Mouse (Mus musculus): ENCODE results near the gene Fzd9. TPM values are rescaled to one million over a fixed set of nuclear protein-coding genes. Genes with fewer than 3 reads are reported as not detected.
A peak's percentile ranks its signal among the peaks of the same experiment; 100 is the strongest.

Gene Fzd9
- total and polyA plus RNA-seq, 2 experiments from 2014 or later: 14.9 to 38.7 TPM

DNA sequence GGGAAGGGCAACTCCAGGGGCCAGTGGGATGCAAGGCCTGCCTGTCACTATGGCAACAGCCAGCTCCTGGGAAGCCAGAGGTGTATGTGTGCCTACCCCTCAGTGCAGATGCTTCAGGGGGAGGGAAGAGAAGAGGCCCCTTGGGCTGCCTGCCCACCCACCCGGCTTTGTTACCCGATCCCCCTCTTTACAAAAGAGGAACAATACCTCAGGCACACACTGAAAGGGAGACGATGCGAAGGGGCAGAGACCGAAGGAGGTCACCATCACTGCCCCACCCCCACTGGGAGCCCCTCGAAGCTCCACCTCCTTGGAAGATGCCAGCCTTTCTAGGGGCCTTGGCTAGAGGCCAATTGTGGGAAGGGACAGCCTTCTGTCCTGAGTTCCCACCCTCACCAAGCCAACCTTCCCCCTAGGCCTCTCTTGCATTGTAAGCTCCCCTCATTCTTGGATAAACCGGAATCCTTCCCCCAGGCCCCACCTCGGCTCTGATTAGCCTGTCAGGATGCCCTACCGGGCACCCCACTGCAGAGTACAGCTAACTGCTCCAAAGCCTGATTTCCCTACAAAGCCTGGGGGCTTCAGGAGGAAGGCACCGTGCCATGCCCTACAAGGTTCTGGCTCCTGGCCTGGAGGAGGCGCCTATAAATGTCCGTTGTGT, 2.8 kb upstream of the Fzd9 start:
- peak; percentile 86 for DNase-seq (ENCODE audit: low spot score)
- Histone ChIP-seq H3K4me2 (ENCODE audit: low read depth, low read length, poor library complexity, severe bottlenecking) (no peak overlapping the region), H3K27ac (ENCODE audit: low read depth, low read length) (no peak overlapping the region), H3K9me3 (ENCODE audit: low read length) (no peaks in the 10 kb centered on the region), H3K4me3 (ENCODE audit: low read depth, low read length) (no peak overlapping the region), H3K36me3 (ENCODE audit: insufficient read depth, low read length) (no peaks in the 10 kb centered on the region), H3K9ac (replicated peaks; ENCODE audit: low read length, poor library complexity, severe bottlenecking) (no peak overlapping the region), H3K4me1 (ENCODE audit: insufficient read depth, low read length) (peaks cover 7% of the 10 kb centered on the region; the same call in 1 of the 2 replicates), H3K27me3 (ENCODE audit: insufficient read depth, low read length) (0 out of 2 replicates have a peak, but pooled peaks cover 8% of the 10 kb centered on the region)
- peak; percentile 69 for ATAC-seq (ENCODE audit: low FRiP score)
- WGBS: 5% methylated on average over 12 of the region's 12 CpGs
- TF ChIP-seq CTCF (IDR thresholded peaks at IDR 0.05): no peak

- 2% methylated on average over 70 of the region's 92 CpGs for WGBS
- no peaks in the 10 kb centered on the region for H3K36me3 ChIP-seq (ENCODE audit: insufficient read depth, low read length)
- H3K27ac ChIP-seq (ENCODE audit: low read depth, low read length): 0 out of 2 replicates have a peak overlapping the region, but pooled peaks have one; percentile 32
Observed at GRCm38 (mm10) chr5:135250186-135251078, 598 bp downstream of the Fzd9 start.

DNA sequence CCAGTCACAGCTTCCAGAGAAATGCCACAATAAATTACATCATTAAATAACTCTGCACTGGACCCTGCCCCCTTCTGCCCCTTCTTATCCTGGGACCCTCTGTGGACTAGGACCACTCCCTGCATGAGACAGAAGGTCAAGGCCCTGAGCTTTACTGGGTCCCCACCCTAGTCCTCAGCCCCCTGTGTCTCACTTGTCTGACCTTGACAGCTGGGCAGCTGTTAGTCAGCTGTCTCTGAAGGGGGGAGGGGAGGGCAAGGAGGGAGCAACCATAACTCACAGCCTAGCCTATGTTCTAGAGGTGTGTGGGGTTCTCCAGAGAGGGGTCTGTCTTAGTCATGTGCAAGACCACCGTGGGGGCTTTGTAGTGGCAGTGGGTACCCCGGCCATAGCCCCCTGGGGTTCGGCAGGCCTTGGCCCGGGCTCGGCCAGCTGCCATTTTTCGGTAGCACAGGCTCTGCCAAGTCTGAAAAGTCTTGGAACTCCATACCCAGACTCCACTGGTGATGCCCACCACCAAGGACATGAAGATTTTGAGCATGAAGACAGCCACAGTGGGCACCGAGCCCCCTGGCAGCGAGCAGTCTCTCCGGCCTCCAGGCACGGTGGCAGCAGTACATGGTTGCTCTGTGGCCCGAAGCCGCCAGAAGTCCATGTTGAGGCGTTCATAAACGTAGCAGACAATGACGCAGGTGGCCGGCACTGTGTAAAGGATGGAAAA, 1.9 kb downstream of the Fzd9 start:
- no peak for ATAC-seq (ENCODE audit: low FRiP score)
- Histone ChIP-seq H3K4me1 (ENCODE audit: insufficient read depth, low read length) (peaks cover 7% of the 10 kb centered on the region; the same call in 1 of the 2 replicates), H3K9me3 (ENCODE audit: low read length) (no peaks in the 10 kb centered on the region), H3K27me3 (ENCODE audit: insufficient read depth, low read length) (0 out of 2 replicates have a peak, but pooled peaks cover 8% of the 10 kb centered on the region), H3K4me3 (ENCODE audit: low read depth, low read length) (peak overlapping the region; percentile 64), H3K4me2 (ENCODE audit: low read depth, low read length, poor library complexity, severe bottlenecking) (peak overlapping the region; percentile 71), H3K36me3 (ENCODE audit: insufficient read depth, low read length) (peaks cover 10% of the 10 kb centered on the region), H3K9ac (replicated peaks; ENCODE audit: low read length, poor library complexity, severe bottlenecking) (no peak overlapping the region), H3K27ac (ENCODE audit: low read depth, low read length) (no peak overlapping the region)
- DNase-seq (ENCODE audit: low spot score): no peak
- 71% methylated on average over 16 of the region's 16 CpGs for WGBS
- no peak for TF ChIP-seq CTCF (IDR thresholded peaks at IDR 0.05)

More at GRCm38 (mm10) chr5:135250186-135251078, 598 bp downstream of the Fzd9 start:
- peak overlapping the region; percentile 71 for H3K4me2 ChIP-seq (ENCODE audit: low read depth, low read length, poor library complexity, severe bottlenecking)
- peak; percentile 41 for ATAC-seq (ENCODE audit: low FRiP score)
- H3K9ac ChIP-seq (replicated peaks; ENCODE audit: low read length, poor library complexity, severe bottlenecking): peak overlapping the region; percentile 54
- TF ChIP-seq CTCF (IDR thresholded peaks at IDR 0.05): no peak
- H3K4me3 ChIP-seq (ENCODE audit: low read depth, low read length): peak overlapping the region; percentile 64
- 0 out of 2 replicates have a peak, but pooled peaks cover 8% of the 10 kb centered on the region for H3K27me3 ChIP-seq (ENCODE audit: insufficient read depth, low read length)
- peaks cover 7% of the 10 kb centered on the region; the same call in 1 of the 2 replicates for H3K4me1 ChIP-seq (ENCODE audit: insufficient read depth, low read length)
- no peak for DNase-seq (ENCODE audit: low spot score)
- H3K9me3 ChIP-seq (ENCODE audit: low read length): no peaks in the 10 kb centered on the region

GRCm38 (mm10) chr5:135247337-135247736, 3.7 kb downstream of the Fzd9 start:
- no peak for TF ChIP-seq CTCF (IDR thresholded peaks at IDR 0.05)
- Histone ChIP-seq H3K27ac (ENCODE audit: low read depth, low read length) (no peak overlapping the region), H3K27me3 (ENCODE audit: insufficient read depth, low read length) (0 out of 2 replicates have a peak, but pooled peaks cover 8% of the 10 kb centered on the region), H3K4me3 (ENCODE audit: low read depth, low read length) (no peak overlapping the region), H3K4me1 (ENCODE audit: insufficient read depth, low read length) (peaks cover 7% of the 10 kb centered on the region; the same call in 1 of the 2 replicates), H3K9me3 (ENCODE audit: low read length) (no peaks in the 10 kb centered on the region), H3K4me2 (ENCODE audit: low read depth, low read length, poor library complexity, severe bottlenecking) (peak overlapping the region; percentile 19), H3K36me3 (ENCODE audit: insufficient read depth, low read length) (peaks cover 23% of the 10 kb centered on the region), H3K9ac (replicated peaks; ENCODE audit: low read length, poor library complexity, severe bottlenecking) (no peak overlapping the region)
- no peak for ATAC-seq (ENCODE audit: low FRiP score)
- DNase-seq (ENCODE audit: low spot score): no peak
- 67% methylated on average over 9 of the region's 9 CpGs for WGBS

- Histone ChIP-seq H3K4me2 (ENCODE audit: low read depth, low read length, poor library complexity, severe bottlenecking) (no peak overlapping the region), H3K4me3 (ENCODE audit: low read depth, low read length) (no peak overlapping the region), H3K27ac (ENCODE audit: low read depth, low read length) (no peak overlapping the region), H3K4me1 (ENCODE audit: insufficient read depth, low read length) (peaks cover 7% of the 10 kb centered on the region; the same call in 1 of the 2 replicates), H3K27me3 (ENCODE audit: insufficient read depth, low read length) (0 out of 2 replicates have a peak, but pooled peaks cover 8% of the 10 kb centered on the region), H3K9ac (replicated peaks; ENCODE audit: low read length, poor library complexity, severe bottlenecking) (no peak overlapping the region), H3K36me3 (ENCODE audit: insufficient read depth, low read length) (peaks cover 31% of the 10 kb centered on the region), H3K9me3 (ENCODE audit: low read length) (no peaks in the 10 kb centered on the region)
- ATAC-seq (ENCODE audit: low FRiP score) (no peak), DNase-seq (ENCODE audit: low spot score) (no peak)
- TF ChIP-seq CTCF (IDR thresholded peaks at IDR 0.05): no peak
- WGBS: 52% methylated on average over 4 of the region's 4 CpGs
Observed at GRCm38 (mm10) chr5:135246531-135246930, 4.5 kb downstream of the Fzd9 start.

All from midbrain, postnatal 0 days (tissue).